21 mouse cellular contexts compared by ENCODE assay signal in the genomic region with DNA sequence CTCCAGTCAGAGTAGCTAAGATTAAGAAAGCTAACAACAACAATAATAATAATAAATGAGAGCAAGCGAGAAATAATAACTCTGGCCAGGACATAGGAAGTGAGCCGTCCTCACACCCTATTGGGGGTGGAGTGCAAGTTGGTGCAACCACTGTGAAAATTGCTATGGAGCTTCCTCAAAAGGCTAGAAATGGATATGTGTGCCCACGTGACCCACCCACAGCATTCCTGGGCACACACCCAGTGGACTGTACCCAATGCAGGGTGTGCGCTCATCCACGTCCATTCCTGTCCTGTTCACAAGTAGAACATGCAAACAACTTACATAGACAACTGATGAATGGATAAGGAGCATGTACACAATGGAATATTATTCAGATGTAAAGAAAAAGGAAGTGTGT.
DNase-seq lines count a peak whose midpoint lies in the region; ATAC-seq lines count a peak whose summit lies in the region.
"Had no signal": no experiment of that assay in that cellular context is flagged by ENCODE, and none has a peak within 500 bp of the region (broad histone marks: within the 10 kb centered on the region; RNA-seq: fewer than 3 reads in every experiment).

No protein-coding gene starts in this region.

- ATAC-seq in monocyte, adult 5-6 weeks (replicated peaks; ENCODE audit: insufficient number of reproducible peaks, low FRiP score, low TSS enrichment, poor library complexity, severe bottlenecking): 0 out of 2 replicates have a peak, but pooled peaks have one; percentile 46
- ATAC-seq: activated CD4-positive, CD25-positive, alpha-beta regulatory T cell, adult 4 months; forebrain, embryonic 15.5 days; intestine, embryonic 16.5 days had no signal

- DNase-seq in lung, postnatal 36 days: peak; percentile 37
- DNase-seq in lung, postnatal 25 days (ENCODE audit: low spot score): no peak
- DNase-seq in NIH3T3 (ENCODE audit: low read depth): peak; percentile 30
- DNase-seq in cerebellum, adult 11 months: no peak
- no peak for DNase-seq in adrenal gland, postnatal 14 days
- DNase-seq in adrenal gland, adult 8-10 months: no peak
- DNase-seq: adrenal gland, adult 2 months; cerebellum, adult 11-12 months; cerebellum, adult 9-11 months; embryo, embryonic 11 days; gastrocnemius, postnatal 25 days; heart, adult 18-20 months; heart, postnatal 4 days; lung, postnatal 4 days; midbrain, embryonic 14.5 days; right cerebral cortex, postnatal 4 days; thymus, postnatal 4 days had no signal

Comparison
In these comparisons a context has a peak if more than half of its experiments do, and no peak if none do; other contexts are left out.
1. DNase-seq: peak in lung, postnatal 36 days (single experiment) and NIH3T3 (single experiment); none in lung, postnatal 25 days (single experiment), cerebellum, adult 11 months (single experiment), adrenal gland, postnatal 14 days (single experiment) and adrenal gland, adult 8-10 months (single experiment).